Mouse (Mus musculus) left cerebral cortex, postnatal 36 days (tissue): Measurements from ENCODE around the gene Il17ra. TPM values are rescaled to one million over a fixed set of nuclear protein-coding genes. Genes with fewer than 3 reads are reported as not detected.

Source experiments
- DNase-seq, 2 experiments: peaks; one replicate each; pipeline ENCODE4 v3.0.0; 2021 to 2022; ENCODE audit warnings: low spot score in 2 of 2, mixed read lengths in 1 of 2
- intact Hi-C: fragments of 180-260 bp; cut with DNase I; formaldehyde crosslinking; loops from one replicate; pipeline ENCODE4 v1.15.1; 2025
- total RNA-seq, 2 experiments: library from RNA; stranded (reverse); gene quantifications; 2 replicates each; pipeline ENCODE4 v1.2.3; 2021

Il17ra gene
- total RNA-seq, 2 experiments from 2014 or later, result 14.6 to 16.8 TPM

GRCm38 (mm10) chr6:120493374-120494181 is 30.5 kb downstream of the Il17ra start, which contains the start of gene Tmem121b:
Gene Tmem121b, minus strand, starts transcription at chr6:120493807.
- intact Hi-C loops, result no loop called here
- peak; percentile 92 to 95 for DNase-seq

GRCm38 (mm10) chr6:120496544-120496943 is 33.5 kb downstream of the Il17ra start:
- intact Hi-C loops, result no loop called here
- DNase-seq, result no peak

DNA sequence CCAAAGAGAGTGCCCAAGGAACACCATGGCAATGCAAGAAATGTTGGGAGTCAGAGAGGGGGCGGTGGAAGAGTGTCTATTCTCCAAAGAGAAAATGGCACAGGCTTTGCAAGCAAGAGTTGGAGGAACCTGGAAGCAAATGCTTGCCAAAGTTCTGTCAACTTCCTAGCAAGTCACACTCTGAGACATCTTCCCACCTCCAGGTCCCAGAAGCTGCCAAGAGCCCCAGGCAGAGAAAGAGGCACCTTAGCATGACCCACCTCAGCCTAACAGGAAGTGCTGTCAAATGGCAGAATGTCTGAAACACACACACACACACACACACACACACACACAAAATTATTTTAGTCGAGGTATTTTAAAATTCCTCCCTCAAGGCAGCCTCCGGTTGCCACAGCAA is 41.0 kb downstream of the Il17ra start:
- intact Hi-C loops, result no loop called here
- DNase-seq, result peak; percentile 71 to 73

GRCm38 (mm10) chr6:120505531-120505930 is 42.5 kb downstream of the Il17ra start:
- intact Hi-C loops, result no loop called here
- no peak for DNase-seq

- no peak for DNase-seq
- intact Hi-C loops, result no loop called here
Measured at GRCm38 (mm10) chr6:120508645-120509044, 45.6 kb downstream of the Il17ra start.

DNA sequence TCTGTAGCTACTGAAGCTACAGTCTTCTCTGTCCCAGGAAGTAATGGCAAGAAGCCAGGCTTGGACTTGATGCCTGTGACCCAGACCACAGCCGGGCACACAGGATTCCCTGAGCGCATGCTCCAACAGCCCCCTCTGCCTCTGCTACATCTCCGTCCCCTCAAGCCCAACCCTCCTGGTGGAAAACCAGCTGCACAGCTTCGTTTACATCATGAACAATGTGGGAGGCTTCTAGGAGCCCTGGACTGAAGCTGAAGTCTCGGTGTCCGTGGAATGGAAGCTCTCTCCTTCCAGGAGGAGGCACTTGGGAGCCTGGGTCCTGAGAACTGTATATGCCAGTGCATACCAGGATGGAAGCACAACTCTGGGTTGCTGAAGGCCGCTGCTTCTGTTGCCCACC is 46.9 kb downstream of the Il17ra start:
- peak in 1 of 2 experiments; percentile 43 for DNase-seq
- intact Hi-C loops, result no loop called here

- intact Hi-C loops, result no loop called here
Measured at GRCm38 (mm10) chr6:120510425-120510824, 47.4 kb downstream of the Il17ra start.

GRCm38 (mm10) chr6:120511212-120511611 is 48.2 kb downstream of the Il17ra start:
- intact Hi-C loops, result no loop called here
- no peak for DNase-seq

More at GRCm38 (mm10) chr6:120510425-120510824, 47.4 kb downstream of the Il17ra start:
- DNase-seq, result peak; percentile 77 to 81

DNA sequence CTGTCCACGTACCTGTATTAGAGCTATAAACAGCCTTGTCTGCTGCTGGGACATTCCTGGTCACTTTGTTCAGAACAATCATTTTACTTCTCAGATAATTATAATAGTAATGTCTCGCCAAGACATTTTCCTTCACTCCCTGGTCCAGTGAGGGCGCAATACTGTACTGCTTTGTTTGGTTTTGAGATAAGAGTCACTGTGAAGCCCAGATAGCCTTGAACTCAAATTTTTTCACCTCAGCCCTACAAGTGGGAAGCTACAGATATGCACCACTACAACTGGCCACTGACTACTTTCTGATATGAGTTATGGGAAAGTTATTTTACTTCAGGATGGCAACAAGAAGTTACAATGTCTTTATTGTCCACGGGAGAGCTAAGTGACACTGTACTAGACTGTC is 53.4 kb downstream of the Il17ra start:
- DNase-seq, result no peak
- intact Hi-C loops, result no loop called here

DNA sequence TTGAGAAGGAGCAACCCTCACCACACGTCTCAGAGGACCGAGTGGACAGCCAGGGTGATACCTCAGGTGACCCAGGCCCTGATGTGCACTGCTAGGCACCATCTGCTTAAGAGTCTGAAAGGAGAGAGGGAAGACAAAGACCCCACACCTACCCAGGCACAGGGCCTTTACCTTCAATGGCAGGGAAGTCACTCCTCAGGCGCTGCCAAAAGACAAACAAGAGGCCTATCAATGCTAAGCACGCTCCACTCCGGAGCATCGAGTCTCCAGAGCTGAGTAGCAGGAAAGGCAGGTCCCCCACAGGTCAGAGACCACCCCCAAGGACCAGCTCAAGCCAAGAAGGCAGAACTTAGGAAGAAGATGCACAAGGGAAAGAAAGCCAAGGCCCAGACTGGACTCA is 53.8 kb downstream of the Il17ra start:
- intact Hi-C loops, result no loop called here
- no peak for DNase-seq

GRCm38 (mm10) chr6:120517311-120517710 is 54.3 kb downstream of the Il17ra start:
- no peak for DNase-seq
- intact Hi-C loops, result no loop called here

- intact Hi-C loops, result no loop called here
- DNase-seq, result no peak
Measured at GRCm38 (mm10) chr6:120519647-120520046, 56.6 kb downstream of the Il17ra start.

DNA sequence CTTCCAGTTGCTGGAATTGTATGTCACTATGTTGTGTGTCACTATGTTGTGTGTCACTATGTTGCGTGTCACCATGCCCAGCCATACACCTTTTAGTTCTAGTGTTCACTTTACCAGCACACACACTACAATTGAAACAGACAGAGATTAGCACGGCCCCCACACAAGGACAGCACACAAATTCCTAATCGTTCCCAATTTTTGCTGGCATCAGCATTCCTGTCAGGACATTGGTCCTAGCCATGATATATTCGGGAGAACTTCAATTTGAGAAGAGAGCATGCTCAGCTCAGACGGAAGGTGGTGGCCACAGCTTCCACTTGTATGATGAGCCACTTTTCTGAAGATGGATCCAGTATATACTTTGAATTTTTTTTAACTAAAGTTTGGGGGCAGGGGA is 61.7 kb downstream of the Il17ra start:
- no peak for DNase-seq
- intact Hi-C loops, result no loop called here

GRCm38 (mm10) chr6:120529123-120529522 is 66.1 kb downstream of the Il17ra start:
- intact Hi-C loops, result no loop called here
- no peak for DNase-seq

- intact Hi-C loops, result no loop called here
- DNase-seq, result peak; percentile 94 to 95
Measured at GRCm38 (mm10) chr6:120531020-120531965, 68.2 kb downstream of the Il17ra start, which contains the start of gene Hdhd5. Gene Hdhd5, minus strand, starts transcription at chr6:120531319.

- no peak for DNase-seq
- intact Hi-C loops, result no loop called here
Measured at GRCm38 (mm10) chr6:120532594-120532993, 69.5 kb downstream of the Il17ra start.

- intact Hi-C loops, result no loop called here
- no peak for DNase-seq
Measured at GRCm38 (mm10) chr6:120536337-120536736, 73.3 kb downstream of the Il17ra start.
